In genomic region chr5:136603176-136603964, GRCm38 (mm10) we compare ENCODE assay signal across 12 mouse cellular contexts. TPM values are rescaled to one million over a fixed set of nuclear protein-coding genes. Genes with fewer than 3 reads are reported as not detected.
DNase-seq lines count a peak whose midpoint lies in the region; ATAC-seq lines count a peak whose summit lies in the region.
"Had no signal": no experiment of that assay in that cellular context is flagged by ENCODE, and none has a peak within 500 bp of the region (broad histone marks: within the 10 kb centered on the region; RNA-seq: fewer than 3 reads in every experiment).

No protein-coding gene starts in this region.

- ATAC-seq in intestine, embryonic 15.5 days = no peak
- ATAC-seq: liver, postnatal 0 days had no signal

- H3K4me3 ChIP-seq in intestine, embryonic 15.5 days (replicated peaks) = no peak overlapping the region
- H3K4me3 ChIP-seq: erythroblast, embryonic 14.5 days; heart, embryonic 15.5 days; midbrain, embryonic 12.5 days had no signal

- H3K27ac ChIP-seq in intestine, embryonic 15.5 days = no peak overlapping the region
- H3K27ac ChIP-seq: heart, embryonic 15.5 days; midbrain, embryonic 12.5 days had no signal

- H3K27me3 ChIP-seq in intestine, embryonic 15.5 days (replicated peaks) = no peaks in the 10 kb centered on the region
- H3K27me3 ChIP-seq: midbrain, embryonic 12.5 days had no signal

- no peaks in the 10 kb centered on the region for H3K36me3 ChIP-seq in intestine, embryonic 15.5 days
- H3K36me3 ChIP-seq: heart, embryonic 15.5 days; midbrain, embryonic 12.5 days had no signal

- 72% methylated on average over 13 of the region's 13 CpGs for WGBS in intestine, embryonic 15.5 days

- H3K9ac ChIP-seq in intestine, embryonic 15.5 days = no peak overlapping the region
- H3K9ac ChIP-seq: heart, embryonic 15.5 days; liver, postnatal 0 days; midbrain, embryonic 12.5 days had no signal

- DNase-seq in cerebellum, adult 9-10 months = peak; percentile 15
- no peak for DNase-seq in cerebellum, postnatal 36 days
- DNase-seq in brain, embryonic 18.5 days (ENCODE audit: low read depth, low spot score) = peak; percentile 81
- peak; percentile 68 for DNase-seq in layer of hippocampus, adult 9-10 months (ENCODE audit: low spot score)
- DNase-seq in right cerebral cortex, postnatal 14 days = peak; percentile 28
- DNase-seq in spleen, postnatal 14 days (ENCODE audit: low spot score in 2 of 2) = no peak
- DNase-seq in heart, adult 9 months (ENCODE audit: low spot score in 2 of 2) = no peak
- DNase-seq: liver, postnatal 0 days had no signal

- no peak overlapping the region for H3K4me2 ChIP-seq in intestine, embryonic 15.5 days (replicated peaks)
- H3K4me2 ChIP-seq: heart, embryonic 15.5 days; midbrain, embryonic 12.5 days had no signal

- H3K4me1 ChIP-seq in intestine, embryonic 15.5 days (replicated peaks) = no peaks in the 10 kb centered on the region
- H3K4me1 ChIP-seq: heart, embryonic 15.5 days; midbrain, embryonic 12.5 days had no signal

- H3K9me3 ChIP-seq in intestine, embryonic 15.5 days = no peaks in the 10 kb centered on the region
- H3K9me3 ChIP-seq: heart, embryonic 15.5 days; midbrain, embryonic 12.5 days had no signal

RNA-seq across cellular contexts. Expression of gene Cux1, which starts 36.1 kb away (rescaled TPM):
- polyA plus RNA-seq in intestine, embryonic 15.5 days (2015; fragmentation: Nextera tagmentation; extraction: Ambion mirVana) = 62.5 and 68.2 TPM in 2 replicates

Comparison
In these comparisons a context has a peak if more than half of its experiments do, and no peak if none do; other contexts are left out.
1. DNase-seq: peak in cerebellum, adult 9-10 months (single experiment), brain, embryonic 18.5 days (single experiment), layer of hippocampus, adult 9-10 months (single experiment) and right cerebral cortex, postnatal 14 days (single experiment); none in cerebellum, postnatal 36 days (0 of 2), spleen, postnatal 14 days (0 of 2) and heart, adult 9 months (0 of 2).